Mouse (Mus musculus) lung, embryonic 14.5 days (tissue): ENCODE measurements around the gene Nfia. TPM values are rescaled to one million over a fixed set of nuclear protein-coding genes. Genes with fewer than 3 reads are reported as not detected.

Experiments used
- ATAC-seq: fragments of 200-750 bp; cut with Nextera tagmentation; 2 replicates; pipeline ENCODE4 v1.8.0; 2017; ENCODE audit warnings: mild to moderate bottlenecking, moderate TSS enrichment, moderate library complexity; ENCODE audit not compliant: insufficient read depth
- DNase-seq: peaks from one replicate; pipeline ENCODE4 v3.0.0-alpha.2; 2015
- H3K27ac ChIP-seq: fragments of 300-500 bp; sonication (generic); 2 replicates; pipeline ENCODE4 v1.5.1; 2014; ENCODE audit warnings: low read depth, mild to moderate bottlenecking, moderate library complexity
- H3K27me3 ChIP-seq: fragments of 300-500 bp; sonication (generic); 2 replicates; pipeline ENCODE4 v1.6.1; 2014; ENCODE audit warnings: low read length, control low read depth; ENCODE audit not compliant: insufficient read depth
- H3K36me3 ChIP-seq: fragments of 300-500 bp; sonication (generic); 2 replicates; pipeline ENCODE4 v1.6.1; 2014; ENCODE audit warnings: control low read depth; ENCODE audit not compliant: insufficient read depth
- H3K4me1 ChIP-seq: fragments of 300-500 bp; sonication (generic); 2 replicates; pipeline ENCODE4 v1.6.1; 2014; ENCODE audit warnings: antibody characterized with exemption, control low read depth; ENCODE audit not compliant: insufficient read depth
- H3K4me2 ChIP-seq: fragments of 300-500 bp; sonication (generic); 2 replicates; pipeline ENCODE4 v1.6.1; 2014; ENCODE audit warnings: mild to moderate bottlenecking
- H3K4me3 ChIP-seq: fragments of 300-500 bp; sonication (generic); 2 replicates; pipeline ENCODE4 v1.5.1; 2014; ENCODE audit warnings: low read depth, low read length
- H3K9ac ChIP-seq: fragments of 300-500 bp; sonication (generic); 2 replicates; pipeline ENCODE4 v1.6.1; 2014
- H3K9me3 ChIP-seq: fragments of 300-500 bp; sonication (generic); 2 replicates; pipeline ENCODE4 v1.6.1; 2016; ENCODE audit warnings: low read depth, low read length, control low read depth
- CTCF ChIP-seq: IDR thresholded peaks from 2 replicates; pipeline ENCODE4 v1.5.1; 2016; ENCODE audit warnings: antibody characterized with exemption, low read depth
- WGBS: fragments of 180-500 bp; shearing (Covaris S2); extraction: QIAGEN DNeasy Blood & Tissue Kit; methylation state at CpG from one replicate; pipeline ENCODE4 v1.1.7; 2014; 5-methylcytosine and 5-hydroxymethylcytosine counted together
- polyA plus RNA-seq: library from polyadenylated mRNA; unstranded; fragments of >200 nt; fragmentation: Nextera tagmentation; extraction: Ambion mirVana; gene quantifications from 2 replicates; pipeline ENCODE4 v1.2.1, GENCODE M21; 2014

Nfia gene
- polyA plus RNA-seq, 1 experiment from 2014 or later: 48.2 TPM

DNA sequence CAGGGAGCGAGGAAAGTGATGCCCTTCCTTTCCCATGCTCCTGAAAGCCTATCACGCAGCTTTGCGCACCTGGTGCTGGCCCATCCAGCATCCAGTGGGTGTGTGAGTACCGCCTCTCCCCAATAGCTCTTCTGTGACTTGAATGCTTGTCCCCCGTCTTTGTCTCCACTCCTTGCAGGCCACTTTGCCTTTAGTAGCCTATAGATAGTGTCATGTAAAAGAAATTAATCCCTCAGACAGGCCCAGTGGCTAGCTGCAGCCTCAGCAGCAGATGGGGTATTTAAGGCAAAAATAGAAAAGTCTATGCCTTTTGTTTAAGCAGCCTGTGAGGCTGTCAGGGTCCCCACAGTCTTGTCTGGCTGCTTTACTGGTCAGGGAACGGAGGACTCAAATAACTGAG, 145.0 kb downstream of the Nfia start:
- H3K27me3 ChIP-seq: no peaks in the 10 kb centered on the region
- DNase-seq (no peak), ATAC-seq (no peak)
- H3K4me1 ChIP-seq: peaks cover 9% of the 10 kb centered on the region
- H3K9me3 ChIP-seq: no peaks in the 10 kb centered on the region
- TF ChIP-seq CTCF: no peak
- H3K4me3 ChIP-seq: no peak overlapping the region
- no peak overlapping the region for H3K4me2 ChIP-seq
- no peaks in the 10 kb centered on the region for H3K36me3 ChIP-seq
- no peak overlapping the region for H3K9ac ChIP-seq
- no peak overlapping the region for H3K27ac ChIP-seq
- 86% methylated on average over 6 of the region's 6 CpGs for WGBS

DNA sequence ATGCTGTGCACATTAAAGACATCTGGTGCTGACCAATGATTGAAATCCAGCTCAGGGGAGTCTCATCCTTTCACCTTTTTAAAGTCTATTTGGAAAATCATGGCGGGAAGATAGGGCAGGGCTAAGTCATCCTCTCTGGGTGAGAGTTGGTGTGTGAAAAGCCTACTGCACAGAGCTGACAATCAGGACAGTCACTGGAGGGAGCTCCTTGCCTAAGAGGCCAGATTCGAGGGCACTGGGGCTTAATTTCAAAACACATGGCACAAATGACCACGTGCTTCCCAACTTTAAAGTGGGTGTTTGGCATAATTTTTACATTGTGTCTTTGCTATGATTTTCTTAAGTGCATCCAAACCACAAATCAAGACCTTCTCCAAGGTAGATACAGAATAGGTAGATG, 146.1 kb downstream of the Nfia start:
- TF ChIP-seq CTCF: no peak
- Histone ChIP-seq H3K27ac (no peak overlapping the region), H3K9ac (no peak overlapping the region), H3K36me3 (no peaks in the 10 kb centered on the region), H3K9me3 (no peaks in the 10 kb centered on the region), H3K4me3 (no peak overlapping the region), H3K27me3 (no peaks in the 10 kb centered on the region), H3K4me1 (peaks cover 15% of the 10 kb centered on the region), H3K4me2 (no peak overlapping the region)
- ATAC-seq (no peak), DNase-seq (no peak)
- 37% methylated on average over 3 of the region's 3 CpGs for WGBS

DNA sequence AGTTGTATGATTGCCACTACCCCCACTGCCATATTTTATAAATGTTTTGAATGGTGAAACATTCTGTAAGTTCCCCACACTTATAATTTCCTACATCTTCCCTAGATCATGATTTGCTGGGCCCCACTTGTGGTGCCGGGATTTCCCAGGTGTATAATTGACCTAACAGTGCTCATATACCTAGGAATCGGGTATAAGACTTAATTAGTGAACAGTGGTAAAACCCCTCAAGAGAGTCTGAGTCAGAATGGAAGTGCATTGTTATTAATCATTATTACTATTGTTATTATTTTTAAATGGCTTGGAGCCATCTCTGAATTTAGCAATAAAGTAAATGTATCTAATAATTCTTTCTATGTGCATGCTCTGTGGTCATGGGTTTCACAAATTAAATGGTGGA, 147.2 kb downstream of the Nfia start:
- Histone ChIP-seq H3K9ac (no peak overlapping the region), H3K36me3 (no peaks in the 10 kb centered on the region), H3K9me3 (no peaks in the 10 kb centered on the region), H3K27ac (0 out of 2 replicates have a peak overlapping the region, but pooled peaks have one; percentile 19), H3K4me3 (no peak overlapping the region), H3K4me1 (peaks cover 21% of the 10 kb centered on the region), H3K27me3 (no peaks in the 10 kb centered on the region), H3K4me2 (no peak overlapping the region)
- TF ChIP-seq CTCF: no peak
- DNase-seq: no peak
- ATAC-seq: no peak
- WGBS: 81% methylated on average over 2 of the region's 2 CpGs

DNA sequence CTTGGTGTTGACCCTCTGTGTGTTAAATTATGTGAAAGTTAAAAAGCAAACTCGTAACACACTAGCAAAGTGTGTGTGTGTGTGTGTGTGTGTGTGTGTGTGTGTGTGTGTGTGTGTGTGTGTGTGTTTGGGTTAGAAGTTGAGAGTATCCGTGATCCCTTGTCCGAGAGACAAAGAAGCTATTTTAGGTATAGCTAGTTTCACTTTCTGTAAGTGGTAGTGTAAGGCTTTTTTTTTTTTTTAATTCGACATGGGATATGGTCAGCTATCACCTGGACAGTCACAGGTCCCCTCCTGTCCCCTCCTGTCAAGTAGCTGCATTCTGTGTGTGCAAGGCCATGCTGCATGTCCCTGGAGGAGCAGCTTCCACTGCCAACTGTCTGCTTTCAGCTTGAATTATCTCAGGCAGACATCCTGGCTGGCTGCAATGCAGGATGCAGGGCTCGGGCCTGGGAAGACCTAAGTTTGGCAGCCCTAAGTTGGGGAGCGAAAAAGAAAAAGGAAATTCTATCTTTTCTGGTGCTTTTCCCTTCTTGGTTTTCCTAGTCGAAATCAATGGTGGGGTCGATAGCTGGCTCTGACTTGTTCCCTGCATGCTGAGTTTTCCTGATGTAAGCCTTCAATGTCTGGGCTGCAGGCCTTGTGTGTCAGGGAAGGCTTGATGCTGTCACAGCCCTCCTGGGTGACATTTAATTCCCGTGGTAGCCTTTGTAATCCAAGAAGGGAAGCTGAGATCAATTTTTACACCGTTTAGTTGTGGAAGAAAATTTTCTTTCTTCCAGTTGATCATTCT, 147.9 kb downstream of the Nfia start:
- DNase-seq (no peak), ATAC-seq (no peak)
- Histone ChIP-seq H3K4me3 (no peak overlapping the region), H3K36me3 (no peaks in the 10 kb centered on the region), H3K27ac (peak overlapping the region; percentile 19; the same call in 1 of the 2 replicates), H3K4me1 (peaks cover 23% of the 10 kb centered on the region), H3K4me2 (peak overlapping the region; percentile 36; the same call in 1 of the 2 replicates), H3K9me3 (no peaks in the 10 kb centered on the region), H3K27me3 (no peaks in the 10 kb centered on the region), H3K9ac (no peak overlapping the region)
- TF ChIP-seq CTCF: no peak
- 51% methylated on average over 10 of the region's 10 CpGs for WGBS

DNA sequence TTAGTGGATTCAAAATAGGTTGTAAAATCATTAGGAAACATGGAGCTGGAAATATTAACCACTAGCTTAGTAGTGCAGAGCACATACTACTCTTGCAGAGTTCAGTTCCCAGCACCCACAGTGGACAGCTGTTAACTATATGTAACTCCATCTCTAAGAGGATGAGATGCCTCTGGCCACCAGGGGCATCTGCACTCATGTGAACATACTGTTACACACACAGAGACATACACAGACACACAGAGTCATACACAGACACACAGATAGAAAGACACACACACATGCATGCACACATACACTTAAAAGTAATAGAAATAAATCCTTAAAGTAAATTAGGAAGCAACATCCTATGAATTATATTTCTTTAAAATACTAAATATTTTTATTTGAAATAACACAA, 149.1 kb downstream of the Nfia start:
- no peak for TF ChIP-seq CTCF
- Histone ChIP-seq H3K4me2 (no peak overlapping the region), H3K4me3 (no peak overlapping the region), H3K9ac (no peak overlapping the region), H3K4me1 (peaks cover 26% of the 10 kb centered on the region), H3K36me3 (no peaks in the 10 kb centered on the region), H3K27me3 (no peaks in the 10 kb centered on the region), H3K27ac (no peak overlapping the region), H3K9me3 (no peaks in the 10 kb centered on the region)
- DNase-seq (no peak), ATAC-seq (no peak)

DNA sequence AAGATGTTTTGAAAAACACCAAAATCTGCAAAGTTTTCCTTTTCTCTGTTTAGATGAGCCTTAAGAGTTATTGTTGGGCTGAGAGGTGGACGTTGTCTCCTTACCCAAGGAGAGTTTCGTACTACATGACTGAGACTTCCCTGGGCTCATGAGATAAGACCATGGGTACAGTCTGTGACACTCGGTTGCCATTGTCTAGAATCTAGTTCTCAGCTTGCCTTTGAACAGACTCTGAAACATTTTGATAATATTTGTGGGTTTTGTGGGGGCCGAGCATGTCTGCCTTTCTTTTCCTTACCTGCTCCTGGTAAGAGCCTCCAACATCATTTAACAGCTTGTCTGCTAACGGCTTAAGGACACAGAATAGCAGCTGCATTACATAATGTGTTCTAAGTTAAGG, 150.7 kb downstream of the Nfia start:
- no peaks in the 10 kb centered on the region for H3K27me3 ChIP-seq

DNA sequence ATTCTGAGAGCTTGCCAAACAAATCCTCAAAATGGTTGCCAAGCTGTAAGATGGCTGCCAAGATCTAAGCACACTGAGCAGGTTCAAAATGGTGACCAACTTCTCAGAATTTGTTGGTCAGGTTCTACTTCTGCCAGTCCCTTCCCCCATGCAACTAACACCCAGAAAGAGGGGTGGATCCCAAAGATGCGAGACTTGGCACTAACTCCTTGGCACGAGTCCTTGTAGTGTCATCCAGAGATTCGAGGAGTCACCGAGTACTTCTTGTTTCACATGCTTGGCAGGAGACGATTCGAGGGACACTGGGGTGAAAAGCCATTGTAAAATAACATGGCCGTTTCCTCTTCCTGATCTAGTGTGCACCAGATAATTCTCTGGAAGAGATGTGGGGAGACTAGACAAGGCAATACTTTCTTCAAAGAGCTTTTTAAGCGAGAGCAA, 151.4 kb downstream of the Nfia start:
- DNase-seq (peak; percentile 78), ATAC-seq (peak; percentile 52)
- Histone ChIP-seq H3K27me3 (no peaks in the 10 kb centered on the region), H3K4me2 (peak overlapping the region; percentile 33), H3K27ac (peak overlapping the region; percentile 80), H3K9me3 (no peaks in the 10 kb centered on the region), H3K4me3 (no peak overlapping the region), H3K36me3 (no peaks in the 10 kb centered on the region), H3K4me1 (peaks cover 28% of the 10 kb centered on the region), H3K9ac (no peak overlapping the region)
- no peak for TF ChIP-seq CTCF
- WGBS: 37% methylated on average over 8 of the region's 8 CpGs

More for the DNA sequence above, 150.7 kb downstream of the Nfia start:
- no peak for TF ChIP-seq CTCF
- Histone ChIP-seq H3K36me3 (no peaks in the 10 kb centered on the region), H3K4me3 (no peak overlapping the region), H3K4me1 (peaks cover 29% of the 10 kb centered on the region), H3K4me2 (peak overlapping the region; percentile 33), H3K9ac (no peak overlapping the region), H3K27ac (peak overlapping the region; percentile 80; the same call in 1 of the 2 replicates), H3K9me3 (no peaks in the 10 kb centered on the region)
- ATAC-seq (no peak), DNase-seq (no peak)
- 73% methylated on average over 5 of the region's 5 CpGs for WGBS
